Mouse (Mus musculus) heart, adult 2 months (tissue): ENCODE measurements around the gene Gnptab. TPM values are rescaled to one million over a fixed set of nuclear protein-coding genes. Genes with fewer than 3 reads are reported as not detected.

Experiments
- DNase-seq, 2 experiments: peaks; one replicate each; pipeline ENCODE4 v3.0.0; 2021
- H3K27ac ChIP-seq: fragments of 200-600 bp; 2 replicates; pipeline ENCODE4 v1.8.1; 2022
- H3K27me3 ChIP-seq: fragments of 200-500 bp; 2 replicates; pipeline ENCODE4 v1.6.1; 2012; ENCODE audit warnings: mild to moderate bottlenecking, low read length, inconsistent platforms, mixed read lengths; ENCODE audit not compliant: control insufficient read depth, insufficient read depth
- H3K36me3 ChIP-seq: fragments of 200-500 bp; 2 replicates; pipeline ENCODE4 v1.6.1; 2012; ENCODE audit warnings: low read length, inconsistent platforms; ENCODE audit not compliant: control insufficient read depth, insufficient read depth
- H3K4me1 ChIP-seq: fragments of 200-500 bp; 2 replicates; pipeline ENCODE4 v1.6.1; 2011; ENCODE audit warnings: low read length; ENCODE audit not compliant: control insufficient read depth, insufficient read depth
- H3K4me3 ChIP-seq: fragments of 200-600 bp; 2 replicates; pipeline ENCODE4 v1.8.1; 2022
- H3K79me2 ChIP-seq: fragments of 200-500 bp; replicated peaks from 2 replicates; pipeline ENCODE4 v1.6.1; 2012; ENCODE audit warnings: mild to moderate bottlenecking, inconsistent platforms, low read length, moderate library complexity, mixed read lengths; ENCODE audit not compliant: control insufficient read depth, insufficient read depth
- H3K9ac ChIP-seq: fragments of 200-500 bp; 2 replicates; pipeline ENCODE4 v1.6.1; 2012; ENCODE audit warnings: low read depth, mild to moderate bottlenecking, control low read depth, inconsistent platforms, low read length, mixed read lengths
- CTCF ChIP-seq: fragments of 200-600 bp; IDR thresholded peaks from 2 replicates; pipeline ENCODE4 v1.8.1; 2022; ENCODE audit warnings: antibody characterized with exemption, mild to moderate bottlenecking, moderate library complexity
- EP300 ChIP-seq: fragments of 200-500 bp; IDR thresholded peaks from 2 replicates; pipeline ENCODE4 v1.6.1; 2011; ENCODE audit warnings: low read depth, low read length, control low read depth; ENCODE audit not compliant: insufficient read depth
- POLR2A ChIP-seq: fragments of 200-500 bp; IDR thresholded peaks from 2 replicates; pipeline ENCODE4 v1.6.1; 2011; ENCODE audit warnings: mild to moderate bottlenecking, low read depth, low read length, control low read depth; ENCODE audit not compliant: insufficient read depth
- WGBS: fragments of 180-500 bp; shearing (Covaris S2); methylation state at CpG from one replicate; pipeline ENCODE4 v1.1.7; 2018; 5-methylcytosine and 5-hydroxymethylcytosine counted together
- intact Hi-C: fragments of 180-260 bp; cut with DNase I; formaldehyde crosslinking; loops from one replicate; pipeline ENCODE4 v1.15.1; 2025
- polyA plus RNA-seq: library from polyadenylated mRNA; depleted of rRNA; stranded (reverse); fragments of >200 nt; gene quantifications from 2 replicates; pipeline ENCODE4 v1.2.3, GENCODE M21; 2012
- total RNA-seq, 2 experiments: library from RNA; stranded (reverse); gene quantifications; 2 replicates each; pipeline ENCODE4 v1.2.3; 2021

Gene Gnptab
- total and polyA plus RNA-seq, 3 experiments = 11.7 to 27.6 (median 24.3) TPM

DNA sequence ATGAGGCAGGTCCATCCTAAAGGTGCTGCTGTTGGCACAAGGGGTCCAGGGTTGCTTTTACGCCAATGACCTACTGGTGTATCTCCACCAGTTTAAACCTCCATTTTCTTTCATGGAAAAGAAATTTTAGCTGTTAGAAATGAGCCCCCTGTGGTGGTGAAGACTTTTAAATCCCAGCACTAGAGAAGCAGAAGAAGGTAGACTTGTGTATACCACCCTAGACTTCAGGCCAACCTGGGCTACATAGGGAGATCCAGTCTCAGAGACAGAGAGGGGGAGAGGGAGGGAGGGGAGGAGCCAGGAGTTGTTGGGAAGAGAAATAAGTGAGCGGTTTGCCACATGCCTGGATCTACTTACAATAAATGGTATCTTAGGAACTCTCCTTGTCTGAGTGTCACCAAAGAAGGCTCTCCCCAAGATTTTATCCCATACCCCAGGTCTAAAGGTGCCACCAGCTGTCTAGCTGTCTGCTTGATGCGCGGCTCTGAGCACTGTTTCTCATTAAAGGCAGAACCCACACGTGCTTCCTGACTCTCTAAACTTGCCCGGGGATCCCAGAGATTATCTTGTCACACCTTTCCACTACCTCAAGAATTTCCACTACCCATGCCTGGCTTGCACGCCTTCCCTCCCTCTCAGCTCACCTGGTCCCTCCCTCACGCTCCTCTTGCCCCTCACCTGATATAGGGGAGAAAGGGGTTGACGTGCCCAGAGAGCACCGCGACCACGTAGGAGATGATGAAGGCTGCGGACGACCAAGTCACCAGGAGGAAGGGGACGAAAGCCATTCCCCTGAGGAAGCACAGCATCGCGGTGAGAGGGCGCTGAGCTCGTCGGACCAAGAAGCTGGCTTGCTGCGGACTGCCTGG lies 22.6 kb upstream of the Gnptab start:
- peak overlapping the region; percentile 73 for H3K27ac ChIP-seq
- 16% methylated on average over 21 of the region's 21 CpGs for WGBS

DNA sequence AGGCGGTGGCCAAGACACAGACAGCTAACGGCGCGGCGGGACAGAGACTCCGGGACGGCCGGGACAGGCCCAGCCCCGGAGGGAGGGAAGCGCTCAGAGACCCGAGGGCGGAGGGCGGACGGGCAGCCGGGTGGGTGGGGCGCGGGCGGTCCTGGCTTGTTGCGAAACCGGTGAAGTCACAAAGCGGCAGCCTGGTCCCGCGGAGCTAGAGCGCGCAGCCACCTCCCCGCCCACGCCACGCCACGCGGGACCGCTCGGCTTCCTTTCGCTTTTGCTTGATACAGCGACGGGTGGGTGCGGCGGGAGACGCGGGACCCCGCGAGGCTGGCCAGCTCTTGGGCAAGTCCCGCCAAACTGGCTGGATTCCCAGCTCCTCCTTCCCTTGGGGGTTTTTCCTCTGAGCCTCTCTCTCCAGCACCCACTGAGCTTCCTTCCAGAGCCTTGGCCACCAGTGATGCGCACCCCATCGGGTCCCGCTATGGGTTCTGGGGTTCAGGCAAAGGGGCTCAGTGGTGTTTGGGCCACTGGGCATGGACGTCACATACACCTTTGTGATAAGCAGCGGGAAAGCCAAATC lies 21.9 kb upstream of the Gnptab start:
- Histone ChIP-seq H3K79me2 (no peaks in the 10 kb centered on the region), H3K36me3 (no peaks in the 10 kb centered on the region), H3K4me1 (peaks cover 1% of the 10 kb centered on the region; the same call in 1 of the 2 replicates), H3K27me3 (no peaks in the 10 kb centered on the region), H3K27ac (peak overlapping the region; percentile 73), H3K4me3 (peak overlapping the region; percentile 69), H3K9ac (peak overlapping the region; percentile 58)
- intact Hi-C loops = no loop called here
- peak; percentile 83 to 88 for DNase-seq
- 1% methylated on average over 47 of the region's 47 CpGs for WGBS
- TF ChIP-seq EP300 (no peak), POLR2A (0 out of 2 replicates have a peak, but pooled peaks have one; percentile 38), CTCF (no peak)

More for the DNA sequence above, 22.6 kb upstream of the Gnptab start:
- H3K27me3 ChIP-seq = no peaks in the 10 kb centered on the region
- intact Hi-C loops = no loop called here
- no peak for DNase-seq
- peak overlapping the region; percentile 69 for H3K4me3 ChIP-seq
- TF ChIP-seq POLR2A (no peak), CTCF (no peak), EP300 (no peak)
- no peaks in the 10 kb centered on the region for H3K36me3 ChIP-seq
- peak overlapping the region; percentile 58 for H3K9ac ChIP-seq
- peaks cover 1% of the 10 kb centered on the region; the same call in 1 of the 2 replicates for H3K4me1 ChIP-seq
- no peaks in the 10 kb centered on the region for H3K79me2 ChIP-seq

DNA sequence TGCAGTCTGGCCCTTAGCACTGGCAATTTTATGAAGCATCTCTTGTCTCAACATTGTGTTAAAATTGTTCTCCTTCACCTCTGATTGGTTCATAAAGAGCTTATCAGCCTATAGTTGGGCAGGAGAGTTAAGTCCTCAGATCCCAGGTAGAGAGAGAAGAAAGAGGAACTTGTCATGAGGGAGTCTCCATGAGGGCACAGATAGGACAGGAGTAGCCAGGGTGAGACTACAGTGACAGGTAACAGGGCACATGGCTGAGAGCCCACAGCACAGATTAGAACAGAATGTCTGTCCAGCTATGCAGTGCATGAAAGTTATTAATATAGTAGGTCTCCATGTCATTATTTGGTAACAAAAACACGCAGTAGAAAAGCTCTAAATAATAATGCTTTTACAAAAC lies 16.7 kb upstream of the Gnptab start:
- no peaks in the 10 kb centered on the region for H3K36me3 ChIP-seq
- TF ChIP-seq CTCF = no peak
- no peak overlapping the region for H3K9ac ChIP-seq
- no peak overlapping the region for H3K4me3 ChIP-seq
- WGBS = 43% methylated on average over 1 of the region's 1 CpGs
- no peaks in the 10 kb centered on the region; the same call in 1 of the 2 replicates for H3K4me1 ChIP-seq
- DNase-seq = no peak
- no peaks in the 10 kb centered on the region for H3K79me2 ChIP-seq
- no peaks in the 10 kb centered on the region for H3K27me3 ChIP-seq
- intact Hi-C loops = no loop called here
- no peak overlapping the region for H3K27ac ChIP-seq

- no peak overlapping the region for H3K27ac ChIP-seq
- no peaks in the 10 kb centered on the region for H3K36me3 ChIP-seq
- WGBS = 83% methylated on average over 3 of the region's 3 CpGs
- DNase-seq = no peak
- H3K4me3 ChIP-seq = no peak overlapping the region
- no peak for TF ChIP-seq CTCF
- no peak for TF ChIP-seq EP300
- TF ChIP-seq POLR2A = no peak
- H3K27me3 ChIP-seq = no peaks in the 10 kb centered on the region
- H3K9ac ChIP-seq = no peak overlapping the region
- no peaks in the 10 kb centered on the region for H3K4me1 ChIP-seq
- no peaks in the 10 kb centered on the region for H3K79me2 ChIP-seq
- intact Hi-C loops = no loop called here
Measured at GRCm38 (mm10) chr10:88364221-88364620, 14.7 kb upstream of the Gnptab start.

DNA sequence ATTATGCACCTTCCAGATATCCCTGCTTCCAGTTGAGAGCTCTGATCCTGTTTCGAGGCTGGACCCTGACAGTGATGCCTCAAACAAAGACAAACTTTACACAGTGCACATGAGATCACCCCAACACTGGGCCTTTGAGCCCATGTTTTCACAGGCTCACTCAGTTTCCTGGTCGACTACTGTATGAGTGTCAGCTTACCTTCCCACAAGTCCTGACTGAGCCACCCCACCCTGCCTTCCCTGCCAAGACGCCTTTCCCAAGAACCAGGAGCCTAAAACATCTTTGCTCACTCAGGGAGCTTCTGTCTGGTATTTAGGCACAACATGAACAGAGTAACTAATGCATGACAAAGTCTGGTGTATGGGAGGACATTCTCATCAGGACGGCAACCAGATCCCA lies 9.7 kb upstream of the Gnptab start:
- DNase-seq = no peak
- Histone ChIP-seq H3K79me2 (no peaks in the 10 kb centered on the region), H3K9ac (no peak overlapping the region), H3K4me1 (no peaks in the 10 kb centered on the region), H3K27me3 (no peaks in the 10 kb centered on the region), H3K27ac (no peak overlapping the region), H3K4me3 (no peak overlapping the region), H3K36me3 (no peaks in the 10 kb centered on the region)
- intact Hi-C loops = no loop called here
- no peak for TF ChIP-seq EP300
- no peak for TF ChIP-seq CTCF
- TF ChIP-seq POLR2A = no peak
- 54% methylated on average over 4 of the region's 4 CpGs for WGBS

DNA sequence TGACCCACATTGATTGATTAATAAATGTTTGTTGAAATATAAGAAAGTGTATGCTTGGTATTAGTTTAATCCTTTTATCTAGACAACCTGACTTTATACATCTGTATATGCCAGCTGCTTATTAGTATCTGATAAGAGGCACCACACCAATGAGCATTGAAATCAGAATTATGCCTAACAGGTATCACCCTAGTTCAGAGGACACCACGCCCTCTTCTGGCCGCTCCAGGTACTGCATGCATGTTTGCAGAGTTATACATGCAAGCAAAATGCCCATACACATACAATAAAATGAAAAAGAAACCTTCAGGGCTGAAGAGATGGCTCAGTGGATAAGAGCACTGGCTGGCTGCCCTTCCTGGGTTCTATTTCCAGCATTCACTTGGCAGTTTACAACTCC lies 7.1 kb upstream of the Gnptab start:
- no peak for DNase-seq
- peaks cover 1% of the 10 kb centered on the region; the same call in 1 of the 2 replicates for H3K4me1 ChIP-seq
- no peak overlapping the region for H3K27ac ChIP-seq
- intact Hi-C loops = no loop called here
- no peaks in the 10 kb centered on the region for H3K27me3 ChIP-seq
- 6% methylated on average over 2 of the region's 2 CpGs for WGBS
- no peak overlapping the region for H3K4me3 ChIP-seq
- TF ChIP-seq POLR2A = no peak
- peak; percentile 63 for TF ChIP-seq CTCF
- TF ChIP-seq EP300 = no peak
- no peaks in the 10 kb centered on the region for H3K36me3 ChIP-seq
- no peaks in the 10 kb centered on the region for H3K79me2 ChIP-seq
- H3K9ac ChIP-seq = no peak overlapping the region
